Mouse (Mus musculus) T-cell, adult 2 months (primary cell): ENCODE data around the gene Lars2.
A peak's percentile ranks its signal among the peaks of the same experiment; 100 is the strongest.
"Not testable (repeated sequence)": the region's sequence is repeated elsewhere in the genome, so short reads cannot be mapped to it uniquely, and the experiment has no call there.

ENCODE experiments used
- DNase-seq: peaks from one replicate; pipeline ENCODE4 v3.0.0; 2022; ENCODE audit warnings: low spot score

The Lars2 gene

GRCm38 (mm10) chr9:123366708-123367385 is at the start of gene Lars2:
Lars2 (plus strand) TSS chr9:123366927.
- DNase-seq: peak; percentile 93

GRCm38 (mm10) chr9:123326106-123326505 is 40.6 kb upstream of the Lars2 start:
- DNase-seq: no peak

GRCm38 (mm10) chr9:123328336-123328735 is 38.4 kb upstream of the Lars2 start:
- no peak for DNase-seq

GRCm38 (mm10) chr9:123329831-123330230 is 36.9 kb upstream of the Lars2 start:
- no peak for DNase-seq

- not testable (repeated sequence) for DNase-seq
Observed at GRCm38 (mm10) chr9:123330271-123330670, 36.5 kb upstream of the Lars2 start.

- DNase-seq: no peak
Observed at GRCm38 (mm10) chr9:123333479-123333878, 33.2 kb upstream of the Lars2 start.

- no peak for DNase-seq
Observed at GRCm38 (mm10) chr9:123335044-123335670, 31.6 kb upstream of the Lars2 start.

GRCm38 (mm10) chr9:123339651-123340144 is 27.0 kb upstream of the Lars2 start:
- no peak for DNase-seq

GRCm38 (mm10) chr9:123341256-123341655 is 25.5 kb upstream of the Lars2 start:
- no peak for DNase-seq

- DNase-seq: no peak
Observed at GRCm38 (mm10) chr9:123343069-123343468, 23.7 kb upstream of the Lars2 start.

GRCm38 (mm10) chr9:123349286-123349685 is 17.4 kb upstream of the Lars2 start:
- DNase-seq: not testable (repeated sequence)

- DNase-seq: no peak
Observed at GRCm38 (mm10) chr9:123359981-123360380, 6.7 kb upstream of the Lars2 start.

- no peak for DNase-seq
Observed at GRCm38 (mm10) chr9:123365353-123365752, 1.4 kb upstream of the Lars2 start.

- DNase-seq: no peak
Observed at GRCm38 (mm10) chr9:123365942-123366707, 602 bp upstream of the Lars2 start.

- no peak for DNase-seq
Observed at GRCm38 (mm10) chr9:123367636-123368035, 909 bp downstream of the Lars2 start.

GRCm38 (mm10) chr9:123382399-123382798 is 15.7 kb downstream of the Lars2 start:
- no peak for DNase-seq

- no peak for DNase-seq
Observed at GRCm38 (mm10) chr9:123384696-123385095, 18.0 kb downstream of the Lars2 start.

GRCm38 (mm10) chr9:123385352-123386198 is 18.8 kb downstream of the Lars2 start:
- DNase-seq: no peak

- DNase-seq: no peak
Observed at GRCm38 (mm10) chr9:123386347-123386746, 19.6 kb downstream of the Lars2 start.

GRCm38 (mm10) chr9:123388087-123389007 is 21.6 kb downstream of the Lars2 start:
- not testable (repeated sequence) for DNase-seq
